Mouse (Mus musculus): ENCODE measurements at regions not wholly inside any gene's neighbourhood (a gene's known extent, or its start where the extent isn't known, plus 50 kb on each side); places are given as distances from the start of the nearest gene placed in this dataset.

- no peak for TF ChIP-seq CTCF (conservative IDR thresholded peaks at IDR 0.05; ENCODE audit: low read length)
- TF ChIP-seq POU5F1 (IDR thresholded peaks at IDR 0.05; ENCODE audit: borderline replicate concordance, low read length): no peak
Observed at GRCm38 (mm10) chr3:52644178-52645128, 372.6 kb downstream of the Cog6 start.
